In genomic region chr5:92861416-92862112, GRCm38 (mm10) we compare ENCODE assay signal across 14 mouse cellular contexts.
DNase-seq lines count a peak whose midpoint lies in the region; ATAC-seq lines count a peak whose summit lies in the region.
"Had no signal": no experiment of that assay in that cellular context is flagged by ENCODE, and none has a peak within 500 bp of the region (broad histone marks: within the 10 kb centered on the region; RNA-seq: fewer than 3 reads in every experiment).

No protein-coding gene starts in this region.

- peak; percentile 26 for DNase-seq in neural tube, embryonic 11.5 days (ENCODE audit: low spot score)
- DNase-seq in neural tube, embryonic 10.5 days (ENCODE audit: extremely low spot score, low spot score) = no peak
- peak; percentile 47 for DNase-seq in hindbrain, embryonic 14.5 days (ENCODE audit: low spot score)
- DNase-seq in gastrocnemius, postnatal 4 days (ENCODE audit: low spot score in 2 of 2) = no peak
- DNase-seq in layer of hippocampus, postnatal 14 days (ENCODE audit: low spot score in 2 of 2) = no peak
- DNase-seq in adrenal gland, adult (ENCODE audit: inconsistent age in 2 of 2, low spot score in 1 of 2) = no peak
- DNase-seq: adrenal gland, postnatal 10 days; cerebellum, adult 18-20 months; kidney, postnatal 10 days; lung, postnatal 4 days; thymus, postnatal 25 days had no signal

- no peak overlapping the region for H3K9ac ChIP-seq in neural tube, embryonic 11.5 days (ENCODE audit: low read length)
- no peak overlapping the region for H3K9ac ChIP-seq in hindbrain, embryonic 14.5 days
- H3K9ac ChIP-seq in midbrain, embryonic 16.5 days (ENCODE audit: low read depth, low read length) = no peak overlapping the region
- H3K9ac ChIP-seq: limb, embryonic 13.5 days had no signal

- 0 out of 2 replicates have a peak overlapping the region, but pooled peaks have one; percentile 14 for H3K27ac ChIP-seq in neural tube, embryonic 11.5 days (ENCODE audit: low read depth, low read length)
- H3K27ac ChIP-seq in hindbrain, embryonic 14.5 days = peak overlapping the region; percentile 38
- H3K27ac ChIP-seq in midbrain, embryonic 16.5 days (ENCODE audit: low read length) = peak overlapping the region; percentile 74
- H3K27ac ChIP-seq: limb, embryonic 13.5 days had no signal

- no peaks in the 10 kb centered on the region for H3K27me3 ChIP-seq in neural tube, embryonic 11.5 days (ENCODE audit: control insufficient read depth, insufficient read depth, low read length)
- no peaks in the 10 kb centered on the region for H3K27me3 ChIP-seq in hindbrain, embryonic 14.5 days (ENCODE audit: control insufficient read depth, insufficient read depth, low read length)
- H3K27me3 ChIP-seq in midbrain, embryonic 16.5 days (ENCODE audit: control insufficient read depth, insufficient read depth, low read depth, low read length) = no peaks in the 10 kb centered on the region
- H3K27me3 ChIP-seq: limb, embryonic 13.5 days had no signal

- H3K4me1 ChIP-seq in neural tube, embryonic 11.5 days (ENCODE audit: control insufficient read depth, insufficient read depth, low read length) = peaks cover 12% of the 10 kb centered on the region
- peaks cover 19% of the 10 kb centered on the region for H3K4me1 ChIP-seq in hindbrain, embryonic 14.5 days (replicated peaks; ENCODE audit: control insufficient read depth, insufficient read depth, low read length)
- H3K4me1 ChIP-seq in midbrain, embryonic 16.5 days (ENCODE audit: control insufficient read depth, insufficient read depth, low read length) = peaks cover 33% of the 10 kb centered on the region

- no peak overlapping the region for H3K4me3 ChIP-seq in neural tube, embryonic 11.5 days (ENCODE audit: low read depth, low read length)
- H3K4me3 ChIP-seq in hindbrain, embryonic 14.5 days (replicated peaks; ENCODE audit: low read length) = no peak overlapping the region
- H3K4me3 ChIP-seq in midbrain, embryonic 16.5 days (ENCODE audit: low read depth, low read length) = no peak overlapping the region
- H3K4me3 ChIP-seq: limb, embryonic 13.5 days had no signal

- no peaks in the 10 kb centered on the region for H3K9me3 ChIP-seq in neural tube, embryonic 11.5 days (ENCODE audit: control insufficient read depth, low read length)
- H3K9me3 ChIP-seq in hindbrain, embryonic 14.5 days (ENCODE audit: control insufficient read depth, low read length) = no peaks in the 10 kb centered on the region
- no peaks in the 10 kb centered on the region for H3K9me3 ChIP-seq in midbrain, embryonic 16.5 days (replicated peaks; ENCODE audit: control insufficient read depth, low read length, poor library complexity, severe bottlenecking)
- H3K9me3 ChIP-seq: limb, embryonic 13.5 days had no signal

- H3K4me2 ChIP-seq in neural tube, embryonic 11.5 days (ENCODE audit: low read depth) = no peak overlapping the region
- 0 out of 2 replicates have a peak overlapping the region, but pooled peaks have one; percentile 16 for H3K4me2 ChIP-seq in hindbrain, embryonic 14.5 days (replicated peaks)
- H3K4me2 ChIP-seq in midbrain, embryonic 16.5 days (ENCODE audit: low read length) = peak overlapping the region; percentile 36; the same call in 1 of the 2 replicates
- H3K4me2 ChIP-seq: limb, embryonic 13.5 days had no signal

- WGBS in neural tube, embryonic 11.5 days = 60% methylated on average over 10 of the region's 10 CpGs
- 44% methylated on average over 10 of the region's 10 CpGs for WGBS in hindbrain, embryonic 14.5 days
- 30% methylated on average over 10 of the region's 10 CpGs for WGBS in midbrain, embryonic 16.5 days

- ATAC-seq in neural tube, embryonic 11.5 days (ENCODE audit: insufficient read depth, low FRiP score, low TSS enrichment) = peak; percentile 71
- ATAC-seq in hindbrain, embryonic 14.5 days (ENCODE audit: low FRiP score) = peak; percentile 72
- ATAC-seq in midbrain, embryonic 16.5 days = peak; percentile 90
- no peak for ATAC-seq in monocyte, adult 5-6 weeks (replicated peaks; ENCODE audit: insufficient number of reproducible peaks, low FRiP score, low TSS enrichment, poor library complexity, severe bottlenecking)

- no peaks in the 10 kb centered on the region for H3K36me3 ChIP-seq in neural tube, embryonic 11.5 days (ENCODE audit: control insufficient read depth, insufficient read depth, low read length)
- no peaks in the 10 kb centered on the region for H3K36me3 ChIP-seq in hindbrain, embryonic 14.5 days (replicated peaks; ENCODE audit: control insufficient read depth, insufficient read depth)
- no peaks in the 10 kb centered on the region for H3K36me3 ChIP-seq in midbrain, embryonic 16.5 days (ENCODE audit: control insufficient read depth, insufficient read depth, low read length)
- H3K36me3 ChIP-seq: limb, embryonic 13.5 days had no signal

Comparison
In these comparisons a context has a peak if more than half of its experiments do, and no peak if none do; other contexts are left out.
1. DNase-seq: peak in neural tube, embryonic 11.5 days (single experiment) and hindbrain, embryonic 14.5 days (single experiment); none in neural tube, embryonic 10.5 days (single experiment), gastrocnemius, postnatal 4 days (0 of 2), layer of hippocampus, postnatal 14 days (0 of 2) and adrenal gland, adult (0 of 2).
2. H3K27ac ChIP-seq: peak in every context shown above with its lines; median percentile 74 in midbrain, embryonic 16.5 days; 38 in hindbrain, embryonic 14.5 days; 14 in neural tube, embryonic 11.5 days.